Mouse (Mus musculus) macrophage (primary cell): Measurements from ENCODE around the gene Cnnm2. TPM values are rescaled to one million over a fixed set of nuclear protein-coding genes. Genes with fewer than 3 reads are reported as not detected.

Experiments used
- H3K27ac ChIP-seq: fragments of 350-480 bp; formaldehyde crosslinking; 2 replicates; pipeline ENCODE4 v1.9.0; 2021
- H3K36me3 ChIP-seq: fragments of 350-480 bp; formaldehyde crosslinking; 2 replicates; pipeline ENCODE4 v1.9.0; 2021; ENCODE audit errors: inconsistent target
- H3K4me3 ChIP-seq: fragments of 350-480 bp; formaldehyde crosslinking; 2 replicates; pipeline ENCODE4 v1.9.0; 2021; ENCODE audit errors: inconsistent target
- H3K79me2 ChIP-seq: fragments of 350-480 bp; formaldehyde crosslinking; 2 replicates; pipeline ENCODE4 v1.9.0; 2021; ENCODE audit errors: inconsistent target
- WGBS: methylation state at CpG from one replicate; pipeline ENCODE4 v1.1.7; 2026; ENCODE audit warnings: inconsistent platforms; ENCODE audit not compliant: missing documents; 5-methylcytosine and 5-hydroxymethylcytosine counted together
- polyA plus RNA-seq: library from polyadenylated mRNA; stranded (reverse); fragments of 250-400 nt; gene quantifications from 3 replicates; pipeline ENCODE4 v1.2.4, GENCODE M21; 2018; ENCODE audit warnings: inconsistent platforms

The Cnnm2 gene
- polyA plus RNA-seq, 1 experiment from 2014 or later: 11.9 TPM

DNA sequence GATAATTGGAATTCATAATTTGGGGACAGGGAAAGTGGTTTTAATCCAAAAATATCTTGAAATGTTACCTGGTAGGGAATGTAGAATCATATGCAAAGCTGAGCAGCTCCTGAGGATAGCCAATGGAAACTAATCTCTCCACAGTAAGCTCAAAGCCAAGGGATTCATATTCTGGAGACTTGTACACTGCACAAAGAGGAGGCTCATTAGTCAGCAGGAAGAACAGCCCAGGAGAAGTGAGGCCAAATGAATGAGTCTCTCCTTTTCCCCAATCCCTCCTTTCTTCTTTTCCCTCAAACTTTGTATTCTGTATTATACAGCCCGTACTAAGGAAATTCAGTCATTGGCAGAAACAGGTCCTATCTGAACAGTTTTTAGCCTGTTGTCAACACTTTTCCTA, 143.5 kb downstream of the Cnnm2 start:
- 100% methylated on average over 1 of the region's 1 CpGs for WGBS
- Histone ChIP-seq H3K4me3 (no peak overlapping the region), H3K79me2 (peaks cover 83% of the 10 kb centered on the region; the same call in 1 of the 2 replicates), H3K36me3 (peaks cover 13% of the 10 kb centered on the region; the same call in 1 of the 2 replicates), H3K27ac (no peak overlapping the region)

DNA sequence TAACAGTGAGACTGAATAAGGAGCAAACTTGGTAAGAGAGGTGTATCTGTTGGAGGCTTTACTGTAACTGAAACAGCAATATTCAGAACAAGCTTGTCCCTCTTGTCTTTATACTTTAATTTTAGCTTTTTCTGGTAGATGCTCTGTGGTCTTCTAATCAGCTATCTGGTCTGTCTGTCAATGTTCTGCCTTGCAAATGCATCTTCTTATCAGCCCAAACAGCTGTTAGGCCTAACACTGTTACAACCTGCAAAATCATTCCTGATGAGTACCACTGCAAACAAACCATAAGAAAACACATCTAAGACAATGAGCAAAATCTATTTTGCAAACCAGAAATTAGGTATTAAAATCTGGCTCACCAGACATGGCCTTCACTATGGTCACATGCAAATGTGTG, 144.0 kb downstream of the Cnnm2 start:
- H3K4me3 ChIP-seq: no peak overlapping the region

DNA sequence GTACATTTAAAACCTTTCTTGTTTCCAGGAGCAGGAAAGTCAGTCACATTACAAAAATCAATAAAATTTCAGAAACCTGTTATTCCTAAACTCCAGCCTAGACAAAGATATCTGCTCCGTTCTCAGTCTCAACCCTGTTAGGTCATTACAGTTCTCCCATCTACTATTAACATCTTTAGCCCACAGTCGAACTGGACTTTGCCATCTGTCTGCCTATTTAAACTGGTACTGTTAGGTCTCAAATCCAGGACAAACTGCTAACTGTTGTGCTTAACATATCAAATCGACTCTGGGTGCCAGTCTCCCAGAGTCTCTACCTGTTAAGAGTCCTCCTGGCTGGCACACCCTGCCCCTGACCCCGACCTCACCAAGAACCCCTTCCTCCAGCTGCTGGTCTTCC, 144.6 kb downstream of the Cnnm2 start:
- Histone ChIP-seq H3K79me2 (peaks cover 88% of the 10 kb centered on the region), H3K36me3 (peaks cover 13% of the 10 kb centered on the region; the same call in 1 of the 2 replicates), H3K27ac (no peak overlapping the region), H3K4me3 (no peak overlapping the region)
- 96% methylated on average over 4 of the region's 4 CpGs for WGBS

More for the DNA sequence above, 144.0 kb downstream of the Cnnm2 start:
- peaks cover 13% of the 10 kb centered on the region; the same call in 1 of the 2 replicates for H3K36me3 ChIP-seq
- H3K79me2 ChIP-seq: peaks cover 87% of the 10 kb centered on the region
- H3K27ac ChIP-seq: no peak overlapping the region

DNA sequence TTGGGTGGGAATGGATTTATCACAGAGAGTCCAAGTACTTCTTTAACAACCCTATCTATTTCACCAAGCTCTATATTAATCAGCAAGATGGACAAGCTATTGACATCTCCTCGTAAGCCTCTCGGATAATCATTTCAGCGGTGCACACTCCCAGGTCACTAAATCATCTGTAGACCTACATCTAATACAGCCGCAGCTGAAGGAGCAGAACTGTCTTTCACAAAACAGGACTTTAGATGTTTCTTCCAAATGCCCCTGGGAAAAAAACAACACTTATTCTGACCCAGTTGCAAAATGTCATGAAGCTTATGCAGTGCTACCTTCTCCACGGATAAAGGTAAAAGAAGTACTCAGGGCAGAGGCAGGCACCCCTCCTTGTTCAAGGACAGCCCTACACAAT, 146.8 kb downstream of the Cnnm2 start:
- 97% methylated on average over 5 of the region's 5 CpGs for WGBS
- Histone ChIP-seq H3K36me3 (peaks cover 13% of the 10 kb centered on the region; the same call in 1 of the 2 replicates), H3K4me3 (no peak overlapping the region), H3K27ac (no peak overlapping the region), H3K79me2 (peaks cover 100% of the 10 kb centered on the region)

DNA sequence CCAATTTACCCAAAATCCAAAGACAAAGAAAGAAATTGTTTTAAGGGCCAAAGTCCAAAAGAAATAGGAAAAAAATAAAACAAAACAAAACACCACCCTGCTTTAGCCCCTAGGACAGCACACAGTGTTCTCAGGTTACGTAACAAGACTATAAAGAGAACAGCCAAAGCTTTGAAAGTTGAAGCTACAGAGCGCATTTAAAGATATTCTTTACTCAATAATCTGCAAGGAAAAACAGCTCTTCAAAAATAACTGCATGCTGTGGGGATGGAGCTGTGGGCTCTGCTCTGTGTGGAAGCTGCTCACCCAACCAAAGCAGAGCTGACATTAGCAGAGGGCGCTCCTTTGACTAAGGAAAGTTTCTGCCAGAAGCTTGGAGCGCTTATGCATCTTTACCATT, 147.6 kb downstream of the Cnnm2 start:
- peaks cover 10% of the 10 kb centered on the region; the same call in 1 of the 2 replicates for H3K36me3 ChIP-seq
- 94% methylated on average over 4 of the region's 4 CpGs for WGBS
- peaks cover 100% of the 10 kb centered on the region for H3K79me2 ChIP-seq
- no peak overlapping the region for H3K27ac ChIP-seq
- H3K4me3 ChIP-seq: no peak overlapping the region

DNA sequence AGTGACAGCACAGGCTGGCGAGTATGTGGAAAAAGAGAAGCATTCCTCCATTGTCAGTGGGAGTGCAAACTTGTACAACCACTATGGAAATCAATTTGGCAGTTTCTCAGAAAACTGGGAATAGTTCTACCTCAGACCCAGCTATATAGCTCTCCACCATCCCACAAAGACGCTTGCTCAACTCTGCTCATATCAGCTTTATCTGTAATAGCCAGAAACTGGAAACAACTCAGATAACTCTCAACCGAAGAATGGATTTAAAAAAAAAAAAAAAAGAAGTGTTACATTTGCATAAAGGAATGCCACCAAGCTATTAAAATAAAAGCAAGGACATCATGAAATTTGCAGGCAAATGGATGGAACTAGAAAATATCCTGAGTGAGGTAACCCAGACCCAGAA, 150.1 kb downstream of the Cnnm2 start:
- Histone ChIP-seq H3K79me2 (peaks cover 100% of the 10 kb centered on the region), H3K27ac (no peak overlapping the region), H3K36me3 (peaks cover 11% of the 10 kb centered on the region; the same call in 1 of the 2 replicates), H3K4me3 (no peak overlapping the region)
- 87% methylated on average over 3 of the region's 3 CpGs for WGBS

DNA sequence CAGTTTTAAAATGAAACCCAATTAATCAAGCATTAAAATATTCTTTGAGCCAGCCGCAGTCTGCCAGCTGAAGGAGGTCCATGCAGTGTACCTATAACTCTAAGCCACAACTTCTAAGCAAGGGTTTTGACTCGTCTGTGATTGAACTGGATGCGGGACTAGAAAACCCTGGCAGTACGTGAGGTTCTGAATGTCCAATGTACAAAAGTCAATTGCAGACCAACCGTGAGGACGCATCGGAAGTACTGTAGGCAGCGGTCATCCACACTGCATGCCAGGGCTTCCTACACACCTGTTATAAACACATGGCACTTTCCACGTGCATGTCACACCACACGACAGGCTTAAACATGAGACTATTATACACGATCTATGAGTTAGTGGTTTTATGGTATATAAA, 152.2 kb downstream of the Cnnm2 start:
- peaks cover 100% of the 10 kb centered on the region for H3K79me2 ChIP-seq
- no peak overlapping the region for H3K27ac ChIP-seq
- no peak overlapping the region for H3K4me3 ChIP-seq
- WGBS: 92% methylated on average over 11 of the region's 11 CpGs
- peaks cover 11% of the 10 kb centered on the region; the same call in 1 of the 2 replicates for H3K36me3 ChIP-seq

DNA sequence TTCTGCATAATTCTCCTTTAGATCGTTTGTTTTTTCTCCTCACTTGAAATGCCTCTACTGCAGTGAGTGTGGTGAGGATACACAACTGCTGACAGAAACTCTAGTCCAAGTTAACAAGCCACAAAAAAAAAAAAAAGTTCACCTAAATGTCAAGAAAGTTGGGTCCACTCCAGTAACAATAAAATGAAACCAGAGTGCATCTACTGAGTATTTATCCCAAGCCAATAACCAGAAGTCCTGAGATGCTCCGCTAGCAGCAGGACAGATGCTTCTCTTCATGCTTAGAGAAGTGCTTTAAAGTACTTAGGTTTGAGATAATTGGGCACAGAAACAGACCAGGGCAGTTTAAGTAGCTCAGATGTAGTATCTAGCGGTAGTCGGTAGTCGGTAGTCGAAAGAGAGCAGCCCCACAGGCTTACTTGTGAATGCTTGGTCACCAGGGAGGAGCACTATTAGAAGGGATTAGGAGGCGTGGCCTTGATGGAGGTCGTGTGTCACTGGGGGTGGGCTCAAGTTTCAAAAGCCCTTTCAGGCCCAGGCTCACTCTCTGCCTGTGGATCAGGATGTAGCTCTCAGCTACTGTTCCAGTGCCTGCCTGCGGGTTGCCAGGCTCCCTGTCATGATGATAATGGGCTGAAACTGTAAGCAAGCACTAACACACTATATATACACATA, 154.1 kb downstream of the Cnnm2 start:
- H3K79me2 ChIP-seq: peaks cover 98% of the 10 kb centered on the region
- WGBS: 88% methylated on average over 9 of the region's 9 CpGs
- no peak overlapping the region for H3K4me3 ChIP-seq
- no peak overlapping the region for H3K27ac ChIP-seq
- peaks cover 7% of the 10 kb centered on the region; the same call in 1 of the 2 replicates for H3K36me3 ChIP-seq

DNA sequence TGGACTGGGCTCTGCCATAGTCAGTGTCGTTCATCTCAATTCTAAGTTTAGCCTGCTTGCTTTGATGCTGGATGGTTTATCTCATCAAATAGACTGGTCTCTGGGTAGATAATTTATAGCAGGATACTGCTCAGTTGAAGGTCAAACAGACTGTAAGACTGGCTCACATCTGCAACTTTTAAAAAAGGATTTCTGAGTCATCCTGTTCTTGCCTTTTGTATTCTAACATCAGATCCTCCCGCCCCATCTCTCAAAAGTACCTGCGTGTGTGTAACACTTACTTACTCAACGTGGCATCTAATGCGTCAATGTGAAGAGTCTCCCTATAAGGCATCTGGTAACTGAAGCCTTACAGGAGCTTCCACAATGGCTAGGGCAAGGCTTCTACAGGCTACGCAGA, 159.2 kb downstream of the Cnnm2 start:
- WGBS: 97% methylated on average over 6 of the region's 6 CpGs
- no peak overlapping the region for H3K4me3 ChIP-seq
- no peak overlapping the region for H3K27ac ChIP-seq
- peaks cover 98% of the 10 kb centered on the region for H3K79me2 ChIP-seq
- H3K36me3 ChIP-seq: peaks cover 30% of the 10 kb centered on the region; the same call in 1 of the 2 replicates

DNA sequence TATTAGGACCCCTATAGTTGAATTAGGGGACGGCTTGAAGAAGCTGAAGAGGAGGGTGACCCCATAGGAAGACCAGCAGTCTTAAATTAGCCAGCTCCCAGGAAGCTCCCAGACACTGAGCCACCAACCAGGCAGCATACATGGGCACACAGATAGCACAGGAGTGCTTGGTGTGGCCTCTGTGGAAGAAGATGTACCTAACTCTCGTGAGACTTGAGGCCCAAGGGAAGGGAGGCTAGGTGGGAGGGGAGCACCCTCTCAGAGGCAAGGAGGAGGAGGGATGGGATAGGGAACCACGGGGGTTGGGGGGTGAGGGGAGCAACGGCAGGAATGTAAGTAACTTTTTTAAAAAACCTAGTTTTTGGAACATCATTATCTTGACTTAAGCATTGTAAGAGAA, 165.0 kb downstream of the Cnnm2 start:
- Histone ChIP-seq H3K4me3 (no peak overlapping the region), H3K27ac (no peak overlapping the region), H3K79me2 (peaks cover 100% of the 10 kb centered on the region), H3K36me3 (peaks cover 19% of the 10 kb centered on the region; the same call in 1 of the 2 replicates)
- WGBS: 86% methylated on average over 2 of the region's 4 CpGs

DNA sequence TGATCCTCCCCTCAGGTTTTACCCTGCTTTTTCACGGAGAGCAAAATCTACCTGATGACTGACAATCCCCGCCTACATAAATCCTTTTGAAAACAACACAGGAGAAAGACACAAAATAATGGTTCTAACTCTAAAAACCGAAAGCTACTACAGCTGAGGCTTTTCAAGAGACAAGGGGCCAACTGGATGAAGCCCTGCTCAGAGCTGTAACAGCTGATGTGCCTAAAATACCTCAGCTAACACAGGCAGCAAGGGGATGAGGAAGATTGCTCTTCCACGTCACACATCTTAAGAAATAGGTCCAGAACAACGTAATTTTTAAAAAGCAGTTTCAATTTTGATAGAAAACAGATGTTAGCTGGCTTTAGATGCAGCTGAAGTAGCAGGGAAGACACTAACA, 165.6 kb downstream of the Cnnm2 start:
- no peak overlapping the region for H3K27ac ChIP-seq
- WGBS: 42% methylated on average over 5 of the region's 5 CpGs

DNA sequence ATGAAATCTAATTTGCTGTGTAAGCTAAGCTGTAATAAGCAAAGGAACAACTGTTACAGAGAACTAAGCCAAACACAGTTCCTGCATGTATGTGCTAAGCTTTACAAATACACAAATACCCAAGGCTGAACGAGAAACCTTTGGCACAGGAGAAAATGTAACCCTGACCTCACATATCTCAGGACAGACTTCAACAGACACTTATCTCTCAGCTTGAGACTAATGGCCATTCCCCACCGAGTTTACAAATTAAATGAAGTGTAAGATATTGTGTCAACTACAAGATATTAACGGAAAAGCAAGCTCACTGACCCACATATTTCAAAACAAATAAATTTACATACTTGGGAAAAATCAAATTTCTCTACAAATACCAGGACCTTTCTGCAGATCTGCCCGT, 166.7 kb downstream of the Cnnm2 start:
- 75% methylated on average over 4 of the region's 4 CpGs for WGBS
- Histone ChIP-seq H3K36me3 (peaks cover 13% of the 10 kb centered on the region; the same call in 1 of the 2 replicates), H3K79me2 (peaks cover 100% of the 10 kb centered on the region), H3K27ac (no peak overlapping the region), H3K4me3 (no peak overlapping the region)

More for the DNA sequence above, 165.6 kb downstream of the Cnnm2 start:
- Histone ChIP-seq H3K36me3 (peaks cover 18% of the 10 kb centered on the region; the same call in 1 of the 2 replicates), H3K4me3 (no peak overlapping the region), H3K79me2 (peaks cover 100% of the 10 kb centered on the region)

DNA sequence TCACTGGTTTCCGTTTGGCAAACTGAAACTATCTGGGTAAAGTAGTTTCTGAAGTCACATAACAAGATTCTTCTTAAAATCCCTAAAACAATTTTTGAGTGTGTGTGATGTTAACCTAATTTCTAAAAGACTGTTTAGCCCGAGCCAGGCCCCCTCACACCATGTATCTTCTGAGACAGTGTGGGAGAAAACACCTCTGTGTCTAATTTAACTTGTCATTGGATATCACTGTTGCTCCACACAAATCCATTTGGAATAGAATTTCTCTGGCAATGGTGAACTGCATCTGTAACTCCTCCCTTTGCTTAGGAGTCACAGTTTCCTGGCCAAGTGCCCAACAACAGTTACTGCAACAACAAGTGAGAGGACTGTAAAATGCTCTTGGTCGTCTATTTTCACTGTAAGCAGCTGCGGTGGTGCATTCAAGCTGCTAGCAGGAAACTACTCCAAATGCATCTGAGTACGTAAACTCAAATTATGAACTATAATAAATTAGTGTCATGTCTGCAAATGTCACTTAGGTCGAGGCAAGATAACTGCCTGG, 167.7 kb downstream of the Cnnm2 start:
- Histone ChIP-seq H3K4me3 (no peak overlapping the region), H3K36me3 (0 out of 2 replicates have a peak, but pooled peaks cover 4% of the 10 kb centered on the region), H3K79me2 (peaks cover 92% of the 10 kb centered on the region), H3K27ac (peak overlapping the region; percentile 42)
- 21% methylated on average over 6 of the region's 6 CpGs for WGBS
